Mouse (Mus musculus) liver, embryonic 15.5 days (tissue): ENCODE results near the gene Herc2. TPM values are rescaled to one million over a fixed set of nuclear protein-coding genes. Genes with fewer than 3 reads are reported as not detected.

Experiments used
- ATAC-seq: fragments of 200-750 bp; cut with Nextera tagmentation; 2 replicates; pipeline ENCODE4 v1.8.0; 2017; ENCODE audit warnings: moderate number of reproducible peaks, mild to moderate bottlenecking, moderate library complexity; ENCODE audit not compliant: insufficient read depth
- H3K27ac ChIP-seq: fragments of 300-500 bp; sonication (generic); replicated peaks from 2 replicates; pipeline ENCODE4 v1.5.1; 2015; ENCODE audit warnings: mild to moderate bottlenecking, inconsistent platforms
- H3K27me3 ChIP-seq: fragments of 300-500 bp; sonication (generic); 2 replicates; pipeline ENCODE4 v1.6.1; 2015; ENCODE audit warnings: mild to moderate bottlenecking, inconsistent platforms
- H3K36me3 ChIP-seq: fragments of 300-500 bp; sonication (generic); replicated peaks from 2 replicates; pipeline ENCODE4 v1.6.1; 2015; ENCODE audit warnings: moderate library complexity, mild to moderate bottlenecking, inconsistent platforms
- H3K4me1 ChIP-seq: fragments of 300-500 bp; sonication (generic); replicated peaks from 2 replicates; pipeline ENCODE4 v1.6.1; 2015; ENCODE audit warnings: inconsistent platforms
- H3K4me2 ChIP-seq: fragments of 300-500 bp; sonication (generic); 2 replicates; pipeline ENCODE4 v1.6.1; 2015; ENCODE audit warnings: moderate library complexity, mild to moderate bottlenecking, inconsistent platforms
- H3K4me3 ChIP-seq: fragments of 300-500 bp; sonication (generic); replicated peaks from 2 replicates; pipeline ENCODE4 v1.5.1; 2015; ENCODE audit warnings: mild to moderate bottlenecking, inconsistent platforms
- H3K9ac ChIP-seq: fragments of 300-500 bp; sonication (generic); 2 replicates; pipeline ENCODE4 v1.6.1; 2015; ENCODE audit warnings: moderate library complexity, mild to moderate bottlenecking, inconsistent platforms
- H3K9me3 ChIP-seq: fragments of 300-500 bp; sonication (generic); replicated peaks from 2 replicates; pipeline ENCODE4 v1.6.1; 2016; ENCODE audit warnings: inconsistent platforms
- WGBS: fragments of 180-500 bp; shearing (Covaris S2); methylation state at CpG from one replicate; pipeline ENCODE4 v1.1.7; 2015; ENCODE audit warnings: mixed read lengths; ENCODE audit not compliant: insufficient replicate concordance; 5-methylcytosine and 5-hydroxymethylcytosine counted together
- polyA plus RNA-seq: library from polyadenylated mRNA; unstranded; fragments of >200 nt; fragmentation: Nextera tagmentation; extraction: Ambion mirVana; gene quantifications from 2 replicates; pipeline ENCODE4 v1.2.1, GENCODE M21; 2015

Herc2 gene
- polyA plus RNA-seq, 1 experiment from 2014 or later = 14.2 TPM

DNA sequence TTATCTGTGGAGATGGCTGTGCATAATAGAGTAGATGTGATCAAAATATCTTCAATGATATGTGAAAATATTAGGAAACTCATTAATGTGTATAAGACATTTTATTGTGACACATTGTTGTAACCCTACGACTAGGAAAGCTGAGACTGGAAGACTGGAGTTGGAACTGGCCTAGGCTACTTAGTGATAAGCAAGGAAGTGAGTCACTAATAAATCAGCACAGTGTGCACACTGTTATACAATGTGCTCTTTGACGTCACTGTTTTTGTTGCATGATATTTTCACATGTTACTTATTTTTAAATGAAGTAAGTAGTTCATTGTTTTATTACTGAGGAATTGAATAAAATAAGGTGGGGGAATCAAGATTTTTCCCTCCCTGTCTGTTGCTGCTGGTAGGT lies 16.1 kb downstream of the Herc2 start:
- 59% methylated on average over 2 of the region's 2 CpGs for WGBS
- Histone ChIP-seq H3K27me3 (no peaks in the 10 kb centered on the region), H3K9ac (no peak overlapping the region), H3K4me3 (no peak overlapping the region), H3K9me3 (no peaks in the 10 kb centered on the region), H3K4me2 (no peak overlapping the region), H3K36me3 (peaks cover 24% of the 10 kb centered on the region), H3K4me1 (peaks cover 7% of the 10 kb centered on the region; the same call in 1 of the 2 replicates), H3K27ac (no peak overlapping the region)
- no peak for ATAC-seq

DNA sequence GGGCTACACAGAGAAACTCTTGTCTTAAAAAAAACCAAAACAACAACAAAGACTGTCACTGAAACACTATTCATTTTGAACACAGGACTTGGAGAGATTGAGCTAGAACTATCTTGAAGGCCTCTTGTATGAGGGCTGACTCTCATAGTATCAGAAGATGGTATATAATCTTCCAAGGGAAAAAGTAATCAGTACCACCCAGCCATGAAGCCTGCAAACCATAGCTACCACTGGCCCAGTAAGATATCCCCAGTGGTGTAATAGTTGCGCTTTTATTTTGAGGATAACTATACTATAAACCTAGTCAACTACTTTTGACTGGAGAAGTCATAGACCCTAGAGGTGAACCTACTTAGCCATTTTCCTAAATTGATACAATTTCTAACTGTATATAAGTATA lies 16.6 kb downstream of the Herc2 start:
- H3K4me2 ChIP-seq = no peak overlapping the region
- no peak overlapping the region for H3K27ac ChIP-seq
- 54% methylated on average over 1 of the region's 1 CpGs for WGBS
- H3K27me3 ChIP-seq = no peaks in the 10 kb centered on the region
- H3K4me1 ChIP-seq = peaks cover 7% of the 10 kb centered on the region; the same call in 1 of the 2 replicates
- no peak overlapping the region for H3K9ac ChIP-seq
- 0 out of 2 replicates have a peak, but pooled peaks have one; percentile 47 for ATAC-seq
- H3K4me3 ChIP-seq = no peak overlapping the region
- peaks cover 23% of the 10 kb centered on the region for H3K36me3 ChIP-seq
- H3K9me3 ChIP-seq = no peaks in the 10 kb centered on the region

- peaks cover 40% of the 10 kb centered on the region for H3K36me3 ChIP-seq
- H3K27me3 ChIP-seq = no peaks in the 10 kb centered on the region
- peaks cover under 1% of the 10 kb centered on the region; the same call in 1 of the 2 replicates for H3K4me1 ChIP-seq
- WGBS = 81% methylated on average over 4 of the region's 4 CpGs
- no peak overlapping the region for H3K9ac ChIP-seq
- H3K9me3 ChIP-seq = no peaks in the 10 kb centered on the region
- H3K27ac ChIP-seq = no peak overlapping the region
- H3K4me3 ChIP-seq = no peak overlapping the region
- H3K4me2 ChIP-seq = no peak overlapping the region
- ATAC-seq = no peak
Observed at GRCm38 (mm10) chr7:56071724-56072123, 21.7 kb downstream of the Herc2 start.

GRCm38 (mm10) chr7:56083034-56083433 lies 33.0 kb downstream of the Herc2 start:
- no peak overlapping the region for H3K4me2 ChIP-seq
- no peaks in the 10 kb centered on the region for H3K9me3 ChIP-seq
- no peaks in the 10 kb centered on the region for H3K27me3 ChIP-seq
- 0 out of 2 replicates have a peak, but pooled peaks cover 2% of the 10 kb centered on the region for H3K4me1 ChIP-seq
- no peak for ATAC-seq
- peaks cover 47% of the 10 kb centered on the region for H3K36me3 ChIP-seq
- 0 out of 2 replicates have a peak overlapping the region, but pooled peaks have one; percentile 29 for H3K27ac ChIP-seq
- H3K9ac ChIP-seq = no peak overlapping the region
- H3K4me3 ChIP-seq = no peak overlapping the region
- WGBS = 67% methylated on average over 2 of the region's 2 CpGs

DNA sequence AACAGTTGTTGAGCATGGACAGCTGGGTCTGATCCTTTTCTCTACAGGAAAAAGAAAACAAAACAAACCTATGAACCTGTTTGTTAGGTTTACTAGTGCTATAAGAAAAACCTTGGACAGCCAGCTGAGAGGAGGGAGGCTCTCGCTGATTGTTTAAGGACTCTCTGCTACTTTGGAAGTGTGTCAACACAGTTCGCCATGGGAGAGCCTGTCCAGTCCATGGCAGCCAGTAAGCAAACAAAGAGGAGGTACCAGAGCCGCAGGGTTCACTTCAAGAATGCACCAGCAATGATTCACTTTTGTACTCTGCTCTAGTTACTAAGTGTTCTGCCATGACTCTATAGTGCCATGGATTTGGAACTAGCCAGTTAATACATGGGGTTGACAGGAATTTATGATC lies 39.1 kb downstream of the Herc2 start:
- no peaks in the 10 kb centered on the region for H3K9me3 ChIP-seq
- H3K36me3 ChIP-seq = peaks cover 90% of the 10 kb centered on the region
- H3K27ac ChIP-seq = no peak overlapping the region
- H3K4me3 ChIP-seq = no peak overlapping the region
- 78% methylated on average over 3 of the region's 3 CpGs for WGBS
- H3K4me2 ChIP-seq = no peak overlapping the region
- peak; percentile 84 for ATAC-seq
- no peaks in the 10 kb centered on the region for H3K4me1 ChIP-seq
- H3K27me3 ChIP-seq = no peaks in the 10 kb centered on the region
- no peak overlapping the region for H3K9ac ChIP-seq

DNA sequence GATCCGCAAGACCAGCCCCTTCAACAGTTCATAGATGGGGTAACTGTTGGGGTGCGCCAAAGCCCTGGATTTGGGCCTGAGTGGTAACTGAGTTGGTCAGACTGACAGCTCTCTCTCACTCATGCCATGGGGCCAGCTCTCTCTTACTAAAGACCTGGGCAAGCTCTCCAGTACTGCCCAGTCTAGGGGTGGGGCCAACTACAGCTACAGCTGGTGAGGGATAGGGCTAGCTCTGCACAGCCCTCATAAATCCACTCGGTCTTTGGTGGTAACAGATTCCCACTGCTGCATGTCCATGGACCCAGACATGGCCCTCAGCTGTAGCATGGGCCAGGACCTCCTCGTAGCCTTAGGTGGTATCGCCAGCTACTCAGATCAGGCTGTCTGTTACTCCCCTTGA lies 41.4 kb downstream of the Herc2 start:
- H3K36me3 ChIP-seq = peaks cover 87% of the 10 kb centered on the region
- no peak overlapping the region for H3K4me3 ChIP-seq
- H3K9ac ChIP-seq = no peak overlapping the region
- no peaks in the 10 kb centered on the region for H3K4me1 ChIP-seq
- no peak overlapping the region for H3K27ac ChIP-seq
- ATAC-seq = no peak
- H3K9me3 ChIP-seq = no peaks in the 10 kb centered on the region
- H3K4me2 ChIP-seq = no peak overlapping the region
- H3K27me3 ChIP-seq = no peaks in the 10 kb centered on the region
- 87% methylated on average over 5 of the region's 5 CpGs for WGBS

GRCm38 (mm10) chr7:56102293-56102847 lies 52.4 kb downstream of the Herc2 start:
- Histone ChIP-seq H3K4me3 (no peak overlapping the region), H3K4me1 (no peaks in the 10 kb centered on the region), H3K36me3 (peaks cover 80% of the 10 kb centered on the region), H3K4me2 (no peak overlapping the region), H3K9ac (no peak overlapping the region), H3K9me3 (no peaks in the 10 kb centered on the region), H3K27ac (no peak overlapping the region), H3K27me3 (no peaks in the 10 kb centered on the region)
- ATAC-seq = no peak
- WGBS = 78% methylated on average over 5 of the region's 5 CpGs

DNA sequence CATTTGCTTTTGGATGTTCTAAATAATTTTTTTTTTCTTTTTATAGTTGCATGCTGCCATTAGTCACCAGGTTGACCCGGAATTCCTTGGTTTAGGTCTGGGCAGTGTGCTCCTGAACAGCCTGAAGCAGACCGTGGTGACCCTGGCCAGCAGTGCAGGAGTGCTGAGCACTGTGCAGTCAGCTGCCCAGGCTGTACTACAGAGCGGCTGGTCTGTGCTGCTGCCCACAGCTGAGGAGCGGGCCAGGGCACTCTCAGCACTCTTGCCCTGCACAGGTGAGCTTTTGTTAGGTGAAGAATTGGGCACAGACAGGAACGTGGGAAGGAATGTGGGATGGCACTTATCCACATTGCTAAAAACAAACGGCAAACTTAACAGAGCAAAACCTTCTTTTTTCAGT lies 63.0 kb downstream of the Herc2 start:
- no peak overlapping the region for H3K27ac ChIP-seq
- H3K4me2 ChIP-seq = no peak overlapping the region
- no peaks in the 10 kb centered on the region for H3K4me1 ChIP-seq
- no peaks in the 10 kb centered on the region for H3K9me3 ChIP-seq
- H3K27me3 ChIP-seq = no peaks in the 10 kb centered on the region
- no peak for ATAC-seq
- peaks cover 52% of the 10 kb centered on the region for H3K36me3 ChIP-seq
- 84% methylated on average over 6 of the region's 6 CpGs for WGBS
- H3K9ac ChIP-seq = no peak overlapping the region
- no peak overlapping the region for H3K4me3 ChIP-seq

DNA sequence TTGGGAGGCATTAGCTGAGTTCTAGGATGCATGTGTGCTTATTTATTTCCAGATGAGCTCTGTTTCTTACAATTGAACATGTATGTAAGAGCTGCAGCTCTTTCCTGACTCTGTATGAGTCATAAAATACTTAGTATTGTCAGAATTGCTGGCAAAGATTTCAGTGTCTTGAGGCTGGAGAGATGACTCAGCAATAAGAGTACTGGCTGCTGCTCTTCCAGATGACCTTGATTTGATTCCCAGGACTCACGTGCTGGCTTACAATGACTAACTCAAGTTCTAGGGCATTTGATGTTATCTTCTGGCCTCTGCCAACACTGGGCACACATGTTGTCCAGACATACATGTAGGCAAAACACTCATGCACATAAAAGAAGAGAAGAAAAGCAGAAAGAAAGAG lies 64.2 kb downstream of the Herc2 start:
- Histone ChIP-seq H3K9ac (no peak overlapping the region), H3K36me3 (peaks cover 41% of the 10 kb centered on the region), H3K4me1 (no peaks in the 10 kb centered on the region), H3K9me3 (no peaks in the 10 kb centered on the region), H3K4me3 (no peak overlapping the region), H3K4me2 (no peak overlapping the region), H3K27ac (no peak overlapping the region), H3K27me3 (no peaks in the 10 kb centered on the region)
- no peak for ATAC-seq
- WGBS = 52% methylated on average over 1 of the region's 1 CpGs

DNA sequence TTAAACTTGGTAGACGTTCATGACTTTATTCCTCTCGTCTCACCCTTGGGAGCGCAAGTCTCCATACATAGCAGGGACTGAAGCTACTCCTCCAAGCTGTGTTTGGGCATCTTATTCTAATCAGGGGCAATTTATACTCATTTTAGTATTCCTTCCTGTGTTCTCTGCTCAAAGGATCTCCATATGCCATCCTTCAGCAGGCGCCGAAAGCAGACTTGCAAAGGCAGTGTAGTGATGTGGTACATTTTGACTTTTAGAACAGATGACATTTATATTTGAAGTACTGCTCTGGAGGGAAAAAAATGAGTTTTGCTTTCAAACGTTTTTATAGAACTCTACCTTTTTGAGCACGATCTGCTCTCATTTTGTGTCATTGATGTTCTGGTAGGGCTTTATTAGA lies 71.0 kb downstream of the Herc2 start:
- no peak overlapping the region for H3K4me3 ChIP-seq
- peaks cover 40% of the 10 kb centered on the region for H3K36me3 ChIP-seq
- no peak overlapping the region for H3K4me2 ChIP-seq
- no peaks in the 10 kb centered on the region for H3K4me1 ChIP-seq
- H3K9me3 ChIP-seq = no peaks in the 10 kb centered on the region
- H3K27me3 ChIP-seq = no peaks in the 10 kb centered on the region
- ATAC-seq = no peak
- WGBS = 83% methylated on average over 7 of the region's 7 CpGs
- H3K27ac ChIP-seq = no peak overlapping the region
- H3K9ac ChIP-seq = no peak overlapping the region

- Histone ChIP-seq H3K4me3 (no peak overlapping the region), H3K36me3 (peaks cover 41% of the 10 kb centered on the region), H3K4me2 (no peak overlapping the region), H3K27ac (no peak overlapping the region), H3K27me3 (no peaks in the 10 kb centered on the region), H3K9me3 (no peaks in the 10 kb centered on the region), H3K9ac (no peak overlapping the region), H3K4me1 (no peaks in the 10 kb centered on the region)
- WGBS = 83% methylated on average over 5 of the region's 5 CpGs
- no peak for ATAC-seq
Observed at GRCm38 (mm10) chr7:56121425-56121824, 71.4 kb downstream of the Herc2 start.

GRCm38 (mm10) chr7:56128080-56128479 lies 78.1 kb downstream of the Herc2 start:
- H3K9me3 ChIP-seq = no peaks in the 10 kb centered on the region

More at GRCm38 (mm10) chr7:56128080-56128479, 78.1 kb downstream of the Herc2 start:
- H3K4me1 ChIP-seq = no peaks in the 10 kb centered on the region
- H3K4me3 ChIP-seq = no peak overlapping the region
- no peaks in the 10 kb centered on the region for H3K27me3 ChIP-seq
- 86% methylated on average over 3 of the region's 3 CpGs for WGBS
- H3K4me2 ChIP-seq = no peak overlapping the region
- ATAC-seq = no peak
- peaks cover 63% of the 10 kb centered on the region for H3K36me3 ChIP-seq
- no peak overlapping the region for H3K27ac ChIP-seq
- no peak overlapping the region for H3K9ac ChIP-seq
